Mouse (Mus musculus) forebrain, embryonic 10.5 days (tissue): Measurements from ENCODE around the gene Mgam. TPM values are rescaled to one million over a fixed set of nuclear protein-coding genes. Genes with fewer than 3 reads are reported as not detected.
"Not testable (repeated sequence)": the region's sequence is repeated elsewhere in the genome, so short reads cannot be mapped to it uniquely, and the experiment has no call there.

Experiments
- DNase-seq: peaks from one replicate; pipeline ENCODE4 v3.0.0-alpha.2; 2017; ENCODE audit warnings: low spot score; ENCODE audit errors: extremely low spot score
- H3K27ac ChIP-seq: fragments of 300-500 bp; sonication (generic); 2 replicates; pipeline ENCODE4 v1.5.1; 2016; ENCODE audit warnings: mild to moderate bottlenecking
- H3K27me3 ChIP-seq: fragments of 300-500 bp; sonication (generic); 2 replicates; pipeline ENCODE4 v1.6.1; 2016; ENCODE audit warnings: mild to moderate bottlenecking; ENCODE audit not compliant: poor library complexity, severe bottlenecking
- H3K36me3 ChIP-seq: fragments of 300-500 bp; sonication (generic); replicated peaks from 2 replicates; pipeline ENCODE4 v1.6.1; 2016; ENCODE audit warnings: mild to moderate bottlenecking, moderate library complexity
- H3K4me1 ChIP-seq: fragments of 300-500 bp; sonication (generic); 2 replicates; pipeline ENCODE4 v1.6.1; 2016
- H3K4me3 ChIP-seq: fragments of 300-500 bp; sonication (generic); 2 replicates; pipeline ENCODE4 v1.5.1; 2016; ENCODE audit warnings: mild to moderate bottlenecking, moderate library complexity
- H3K9me3 ChIP-seq: fragments of 300-500 bp; sonication (generic); 2 replicates; pipeline ENCODE4 v1.6.1; 2016; ENCODE audit warnings: mild to moderate bottlenecking, moderate library complexity
- WGBS: fragments of 180-500 bp; shearing (Covaris S2); methylation state at CpG from one replicate; pipeline ENCODE4 v1.1.7; 2016; 5-methylcytosine and 5-hydroxymethylcytosine counted together
- polyA plus RNA-seq: library from polyadenylated mRNA; unstranded; fragments of >200 nt; fragmentation: Nextera tagmentation; extraction: Ambion mirVana; gene quantifications from 2 replicates; pipeline ENCODE4 v1.2.1, GENCODE M21; 2016

Gene Mgam
- polyA plus RNA-seq = not detected in 2 replicates

DNA sequence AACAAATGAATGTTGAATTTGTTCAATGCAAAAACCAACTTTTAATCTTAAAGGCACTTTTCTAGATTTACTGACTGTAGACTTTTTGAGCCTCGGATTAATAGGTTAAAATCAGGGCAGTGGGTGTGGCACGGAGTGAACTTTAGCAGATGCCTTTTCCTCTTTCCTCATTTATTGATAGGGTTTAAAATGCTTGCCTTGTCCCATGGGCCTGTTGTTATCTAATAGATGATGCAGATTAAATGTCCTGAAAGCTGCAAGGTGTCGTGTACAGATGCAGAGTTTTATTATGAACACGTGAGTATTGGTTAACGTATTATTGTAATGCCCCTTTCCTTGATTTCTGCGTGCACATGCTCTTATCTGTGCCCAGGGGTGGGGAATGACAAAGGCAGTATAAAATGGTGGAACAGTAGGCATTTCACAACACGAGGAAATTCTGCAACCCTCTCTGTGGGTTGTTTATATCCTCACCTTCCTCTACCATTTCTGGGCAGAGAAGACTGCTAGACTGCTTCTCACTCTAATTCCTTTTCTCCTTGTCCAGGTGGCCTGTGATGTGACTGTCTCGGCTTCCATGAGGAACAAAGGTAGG lies at the start of gene Mgam:
TSS of gene Mgam (plus strand) at position 426 of the 595 bp plus-strand sequence.
- Histone ChIP-seq H3K9me3 (no peaks in the 10 kb centered on the region), H3K4me1 (no peaks in the 10 kb centered on the region), H3K36me3 (no peaks in the 10 kb centered on the region), H3K4me3 (no peak within 1 kb of the TSS), H3K27ac (no peak within 1 kb of the TSS), H3K27me3 (no peaks in the 10 kb centered on the region)
- DNase-seq = no peak
- WGBS = 87% methylated on average over 8 of the region's 8 CpGs

DNA sequence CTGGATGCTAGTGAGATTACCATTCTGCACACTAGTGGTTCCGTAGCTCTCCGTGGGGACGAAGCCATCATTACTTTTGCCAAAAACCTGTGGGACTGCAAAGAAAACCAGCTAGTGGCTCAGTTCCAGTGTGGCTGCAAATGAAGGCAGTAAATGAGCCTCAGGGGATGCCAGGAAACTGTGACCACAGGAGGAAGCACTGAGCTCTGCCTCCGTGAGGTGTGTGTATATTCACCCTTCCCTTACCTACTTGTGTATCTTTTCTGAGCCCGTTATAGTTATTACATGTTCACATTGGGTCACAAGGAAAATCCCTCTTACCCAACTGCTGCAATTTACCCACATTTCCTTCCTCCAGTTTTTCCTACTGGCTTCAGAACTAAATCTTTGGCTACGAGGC lies 44.3 kb upstream of the Mgam start:
- Histone ChIP-seq H3K27me3 (no peaks in the 10 kb centered on the region), H3K27ac (no peak overlapping the region), H3K9me3 (no peaks in the 10 kb centered on the region), H3K36me3 (no peaks in the 10 kb centered on the region), H3K4me3 (no peak overlapping the region), H3K4me1 (no peaks in the 10 kb centered on the region)
- no peak for DNase-seq
- 88% methylated on average over 6 of the region's 6 CpGs for WGBS

DNA sequence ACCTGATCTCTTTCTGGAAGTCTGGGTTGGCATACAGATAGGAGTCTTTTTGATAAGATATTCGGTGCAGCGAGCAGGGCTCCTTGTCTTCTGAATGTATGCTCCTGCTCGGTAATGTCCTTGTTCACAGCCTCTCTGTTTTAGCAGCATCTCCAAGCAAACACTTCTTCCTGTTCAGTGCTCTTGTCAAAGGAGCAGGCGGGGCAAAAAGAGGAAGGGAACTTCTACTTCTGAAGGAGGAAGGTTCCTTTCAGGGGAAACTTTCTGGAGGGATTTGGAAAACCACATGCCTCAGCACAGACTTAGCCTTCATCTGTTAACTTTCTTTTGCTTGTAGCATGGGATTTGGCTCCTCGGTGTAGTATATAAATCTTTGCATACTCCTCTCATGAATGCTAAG lies 43.0 kb upstream of the Mgam start, which contains the start of gene Clec5a:
TSS of gene Clec5a (minus strand) at position 177 of the 400 bp plus-strand sequence.
- Histone ChIP-seq H3K36me3 (no peaks in the 10 kb centered on the region), H3K27ac (no peak within 1 kb of the TSS), H3K4me3 (no peak within 1 kb of the TSS), H3K27me3 (no peaks in the 10 kb centered on the region), H3K9me3 (no peaks in the 10 kb centered on the region), H3K4me1 (no peaks in the 10 kb centered on the region)
- 86% methylated on average over 5 of the region's 5 CpGs for WGBS
- DNase-seq = no peak

DNA sequence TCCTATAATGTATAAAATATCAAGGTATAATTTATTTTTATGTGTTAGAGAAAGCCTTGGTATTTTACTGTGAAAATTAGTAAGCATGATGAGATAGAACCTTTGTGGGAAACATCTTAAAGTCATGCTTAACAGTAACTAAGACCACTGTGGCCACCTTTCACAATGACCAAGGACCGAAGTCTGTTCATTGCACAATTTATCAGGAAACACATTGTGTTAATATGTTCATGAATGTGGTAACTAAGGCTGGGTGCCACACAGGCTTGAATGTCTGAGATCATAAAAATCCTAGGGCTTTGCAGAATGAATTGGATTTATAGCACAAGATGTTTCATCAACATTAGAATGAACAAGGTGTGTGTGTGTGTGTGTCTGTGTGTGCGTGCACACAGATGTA lies 40.3 kb upstream of the Mgam start:
- no peaks in the 10 kb centered on the region for H3K27me3 ChIP-seq
- no peaks in the 10 kb centered on the region for H3K36me3 ChIP-seq
- H3K4me3 ChIP-seq = no peak overlapping the region
- H3K27ac ChIP-seq = no peak overlapping the region
- DNase-seq = no peak
- no peaks in the 10 kb centered on the region for H3K4me1 ChIP-seq
- 88% methylated on average over 2 of the region's 2 CpGs for WGBS
- H3K9me3 ChIP-seq = no peaks in the 10 kb centered on the region

DNA sequence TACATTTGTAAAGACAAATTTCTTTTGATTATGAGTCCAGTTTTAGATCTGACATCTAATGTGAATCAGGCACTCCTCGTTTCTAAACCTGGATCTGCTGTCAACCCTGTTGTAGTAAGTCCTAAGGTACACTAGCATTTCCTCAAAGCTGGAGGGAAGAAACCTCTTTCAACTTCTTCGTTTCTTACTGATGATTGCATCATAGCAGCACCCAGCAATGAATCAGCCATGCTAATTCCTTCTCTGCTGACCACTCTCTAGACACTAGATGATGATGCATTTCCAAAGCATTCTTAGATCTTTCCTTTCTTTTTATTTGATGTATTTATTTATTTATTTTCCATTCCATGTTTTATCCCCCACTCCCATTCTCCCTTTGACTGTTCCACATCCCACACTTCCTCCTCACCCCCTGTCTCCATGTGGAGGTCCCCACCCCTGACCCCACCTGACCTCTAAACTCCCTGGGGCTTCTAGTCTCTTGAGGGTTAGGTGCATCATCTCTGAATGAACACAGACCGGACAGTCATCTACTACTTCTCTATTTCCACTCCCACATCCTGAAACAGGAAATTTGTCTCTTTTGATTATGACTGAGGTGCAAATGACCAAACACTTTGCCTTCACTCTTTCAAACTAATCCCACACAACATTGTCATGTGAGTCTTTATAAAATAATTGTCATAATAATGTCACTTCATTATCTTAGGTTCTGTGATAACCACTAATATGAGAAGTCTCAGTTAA lies 33.7 kb upstream of the Mgam start:
- 81% methylated on average over 3 of the region's 3 CpGs for WGBS
- Histone ChIP-seq H3K9me3 (no peaks in the 10 kb centered on the region), H3K27ac (no peak overlapping the region), H3K36me3 (no peaks in the 10 kb centered on the region), H3K4me1 (no peaks in the 10 kb centered on the region), H3K27me3 (no peaks in the 10 kb centered on the region), H3K4me3 (no peak overlapping the region)
- no peak for DNase-seq

DNA sequence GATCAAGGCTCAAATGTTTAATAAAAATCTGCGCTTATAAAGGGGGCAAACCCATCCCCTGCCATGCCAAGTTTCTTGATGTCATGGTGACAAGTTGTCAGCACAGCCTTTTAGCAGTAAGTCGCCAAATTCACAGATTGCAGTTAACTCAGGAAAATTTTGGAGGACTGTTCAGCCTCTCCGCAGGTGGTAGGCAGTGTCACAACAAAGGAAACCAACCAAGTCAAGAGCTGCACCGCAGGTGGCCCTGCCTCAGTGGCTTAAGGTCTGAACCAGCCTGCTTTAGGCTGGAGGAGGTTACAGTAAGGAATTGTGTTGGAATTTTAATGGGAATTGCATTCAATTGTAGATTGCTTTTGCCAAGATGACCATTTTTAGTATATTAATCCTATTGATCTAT lies 30.1 kb upstream of the Mgam start:
- H3K27ac ChIP-seq, H3K4me3 ChIP-seq, H3K4me1 ChIP-seq, H3K9me3 ChIP-seq, H3K36me3 ChIP-seq, DNase-seq, H3K27me3 ChIP-seq: not testable (repeated sequence)
- 31% methylated on average over 4 of the region's 4 CpGs for WGBS

DNA sequence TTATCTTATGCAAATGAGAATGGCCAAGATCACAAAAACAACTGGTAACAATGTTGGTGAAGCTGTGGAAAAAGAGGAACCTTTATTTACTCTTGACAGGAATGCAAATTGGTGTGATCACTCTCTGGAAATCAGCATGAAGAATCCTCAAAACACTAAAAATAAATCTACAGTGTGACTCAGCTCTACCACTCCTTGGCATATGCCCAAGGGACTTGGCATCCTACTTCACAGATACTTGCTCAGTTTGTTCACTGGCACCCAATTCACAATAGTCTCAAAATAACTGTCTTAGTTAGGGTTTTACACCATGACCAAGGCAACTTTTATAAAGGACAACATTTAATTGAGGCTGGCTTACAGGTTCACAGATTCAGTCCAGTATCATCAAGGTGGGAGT lies 21.2 kb upstream of the Mgam start:
- no peaks in the 10 kb centered on the region for H3K4me1 ChIP-seq
- no peak for DNase-seq
- no peaks in the 10 kb centered on the region for H3K36me3 ChIP-seq
- H3K4me3 ChIP-seq = no peak overlapping the region
- H3K9me3 ChIP-seq = no peaks in the 10 kb centered on the region
- H3K27ac ChIP-seq = no peak overlapping the region
- H3K27me3 ChIP-seq = no peaks in the 10 kb centered on the region

DNA sequence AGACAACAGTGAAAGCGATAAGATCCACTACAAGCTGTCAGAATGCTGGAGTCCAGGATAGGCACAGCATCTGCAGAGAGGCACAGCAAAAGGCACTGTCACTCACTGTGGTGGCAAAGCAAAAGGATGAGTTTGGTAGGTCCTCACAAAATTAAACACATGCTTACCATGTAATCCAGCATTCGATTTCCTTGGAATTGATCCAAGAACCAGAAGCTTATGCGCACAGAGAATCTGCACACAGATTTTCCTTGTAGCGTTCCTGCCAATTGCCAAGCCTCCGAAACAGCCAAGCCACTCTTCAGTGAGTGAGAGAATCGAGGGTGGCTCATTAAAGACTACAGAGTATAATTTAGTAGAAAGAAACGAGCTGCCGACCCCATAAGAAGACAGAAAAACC lies 18.4 kb upstream of the Mgam start:
- WGBS = 88% methylated on average over 8 of the region's 8 CpGs

DNA sequence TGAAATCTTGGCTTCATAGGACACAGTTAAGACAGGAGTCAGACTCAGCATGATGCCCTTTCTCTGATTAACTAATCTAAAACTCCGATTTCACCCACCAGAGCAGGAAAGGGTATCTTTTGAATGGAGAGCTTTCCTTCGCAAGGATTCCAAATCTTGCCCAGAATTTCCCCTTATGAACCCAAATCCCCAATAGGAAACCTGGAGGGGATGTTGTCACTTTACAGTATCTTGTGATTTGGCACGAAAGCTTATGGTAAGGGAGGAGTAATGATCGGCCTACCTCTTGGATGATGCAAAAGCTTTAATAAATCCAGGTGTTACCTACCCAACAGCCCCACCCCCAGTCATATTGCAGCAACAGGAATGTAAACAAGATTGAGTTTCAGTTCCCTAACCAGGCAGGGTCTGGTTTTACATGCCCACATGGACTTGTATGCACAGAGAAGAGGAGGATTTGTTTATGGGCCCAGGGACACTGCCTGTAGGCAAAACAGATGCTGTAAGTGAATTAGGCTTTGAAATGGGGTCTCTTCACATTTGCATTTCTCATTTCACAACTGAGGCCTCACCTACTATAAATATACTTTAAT lies 15.3 kb upstream of the Mgam start, which contains the start of gene Tas2r138:
TSS of gene Tas2r138 (minus strand) at position 51 of the 593 bp plus-strand sequence.
- DNase-seq = no peak
- no peaks in the 10 kb centered on the region for H3K27me3 ChIP-seq
- no peak within 1 kb of the TSS for H3K4me3 ChIP-seq
- WGBS = 95% methylated on average over 4 of the region's 4 CpGs
- no peak within 1 kb of the TSS for H3K27ac ChIP-seq
- no peaks in the 10 kb centered on the region for H3K4me1 ChIP-seq
- no peaks in the 10 kb centered on the region for H3K9me3 ChIP-seq
- no peaks in the 10 kb centered on the region for H3K36me3 ChIP-seq

More for the DNA sequence above, 18.4 kb upstream of the Mgam start:
- H3K27ac ChIP-seq = no peak overlapping the region
- no peaks in the 10 kb centered on the region for H3K9me3 ChIP-seq
- DNase-seq = no peak
- no peaks in the 10 kb centered on the region for H3K4me1 ChIP-seq
- H3K4me3 ChIP-seq = no peak overlapping the region
- no peaks in the 10 kb centered on the region for H3K27me3 ChIP-seq
- H3K36me3 ChIP-seq = no peaks in the 10 kb centered on the region

DNA sequence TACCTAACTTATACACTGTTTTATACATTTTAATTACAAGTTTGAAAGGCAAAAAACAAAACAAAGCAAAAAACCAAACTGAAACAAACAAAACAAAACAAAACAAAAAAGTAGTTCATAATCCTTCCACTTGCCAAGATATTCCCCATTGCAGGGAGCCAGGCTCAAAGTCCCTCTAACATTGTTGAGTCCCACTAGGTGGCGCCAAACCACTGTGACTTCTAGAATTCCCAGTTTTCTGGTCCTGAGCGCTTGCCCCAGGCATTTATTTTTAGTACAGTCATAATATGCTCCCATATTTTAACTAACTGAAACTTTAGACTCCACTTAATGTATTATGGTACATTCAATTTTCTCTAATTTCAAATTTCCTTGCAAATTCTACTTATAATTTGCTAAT lies 10.7 kb upstream of the Mgam start:
- H3K4me3 ChIP-seq = no peak overlapping the region
- WGBS = 25% methylated on average over 2 of the region's 2 CpGs
- H3K27me3 ChIP-seq = no peaks in the 10 kb centered on the region
- DNase-seq = peak; percentile 51
- no peaks in the 10 kb centered on the region for H3K4me1 ChIP-seq
- H3K27ac ChIP-seq = no peak overlapping the region
- no peaks in the 10 kb centered on the region for H3K9me3 ChIP-seq
- H3K36me3 ChIP-seq = no peaks in the 10 kb centered on the region

DNA sequence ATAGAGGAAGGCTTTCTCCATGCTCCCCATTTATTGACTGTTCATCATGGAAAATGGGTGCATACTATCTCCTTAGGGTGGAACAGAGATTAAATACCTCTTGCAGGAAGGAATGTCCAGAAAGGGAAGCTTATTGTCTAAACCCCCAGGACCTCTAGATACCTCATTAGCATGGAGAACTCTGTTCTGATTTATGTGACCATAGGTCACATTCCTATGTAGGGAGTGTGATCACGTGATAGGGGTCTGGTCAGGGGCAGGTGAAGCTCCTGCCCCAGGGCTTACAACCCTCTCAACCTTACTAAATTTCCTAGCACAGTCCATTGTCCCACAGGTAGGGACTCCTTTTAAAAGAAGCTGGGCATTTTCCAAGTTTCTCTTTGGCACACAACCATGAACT lies 2.5 kb upstream of the Mgam start:
- Histone ChIP-seq H3K27me3 (no peaks in the 10 kb centered on the region), H3K4me3 (no peak overlapping the region), H3K4me1 (no peaks in the 10 kb centered on the region), H3K36me3 (no peaks in the 10 kb centered on the region), H3K27ac (no peak overlapping the region), H3K9me3 (no peaks in the 10 kb centered on the region)
- WGBS = 77% methylated on average over 1 of the region's 1 CpGs
- no peak for DNase-seq

DNA sequence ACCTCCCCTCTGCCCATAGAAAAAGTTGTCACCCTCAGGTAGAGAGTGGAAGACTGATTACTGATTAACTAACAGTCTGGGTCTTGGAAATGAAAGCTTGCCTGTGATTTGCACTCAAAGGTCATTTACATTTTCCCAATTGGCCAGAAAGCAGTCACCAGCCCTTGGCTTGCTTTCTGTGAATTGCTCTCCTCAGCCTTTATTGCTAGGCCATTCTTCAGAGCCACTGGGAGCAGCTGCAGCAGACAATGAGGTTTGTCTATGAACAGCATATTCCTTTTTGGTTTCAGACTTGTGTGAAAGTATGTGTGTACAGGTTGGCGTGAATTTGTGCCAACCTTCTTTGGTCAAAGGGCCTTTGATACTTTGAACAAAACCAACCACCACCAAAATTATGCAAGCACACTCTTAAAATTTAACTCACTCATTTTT lies 6.0 kb downstream of the Mgam start:
- Histone ChIP-seq H3K27ac (no peak overlapping the region), H3K27me3 (no peaks in the 10 kb centered on the region), H3K4me3 (no peak overlapping the region), H3K9me3 (no peaks in the 10 kb centered on the region), H3K4me1 (no peaks in the 10 kb centered on the region), H3K36me3 (no peaks in the 10 kb centered on the region)
- DNase-seq = no peak
- WGBS = 68% methylated on average over 1 of the region's 1 CpGs

DNA sequence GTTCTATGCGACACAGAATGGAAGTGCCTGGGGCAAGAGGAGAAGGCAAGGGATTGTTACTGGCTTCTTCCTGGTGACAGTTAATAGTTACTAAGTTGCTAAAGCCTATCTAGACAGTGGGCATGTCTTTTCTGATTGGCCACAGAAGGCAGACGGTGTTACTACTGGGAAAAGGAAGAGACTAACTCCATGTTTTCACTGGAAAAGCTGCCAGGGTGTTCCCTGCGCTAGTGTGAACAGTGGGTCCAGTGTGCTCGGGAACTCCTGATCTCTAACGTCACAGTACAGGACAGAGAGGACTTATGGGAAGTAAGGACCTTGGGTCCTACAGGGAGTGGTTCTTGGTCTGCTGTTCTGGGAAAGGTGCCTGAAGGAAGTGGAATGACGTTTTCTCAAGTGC lies 6.9 kb downstream of the Mgam start:
- H3K4me1 ChIP-seq = no peaks in the 10 kb centered on the region
- no peak for DNase-seq
- H3K36me3 ChIP-seq = no peaks in the 10 kb centered on the region
- H3K27ac ChIP-seq = no peak overlapping the region
- H3K9me3 ChIP-seq = no peaks in the 10 kb centered on the region
- no peaks in the 10 kb centered on the region for H3K27me3 ChIP-seq
- H3K4me3 ChIP-seq = no peak overlapping the region
- 84% methylated on average over 6 of the region's 6 CpGs for WGBS
